Mouse (Mus musculus) CH12.LX (cell line): ENCODE results near the gene Fam186a.

Experiments used
- CTCF ChIP-seq, 2 experiments: IDR thresholded peaks in 1 of 2; conservative IDR thresholded peaks in 1 of 2; 2 replicates each; pipeline ENCODE4 v1.5.1; 2011 to 2012; ENCODE audit warnings: low read depth in 2 of 2, low read length in 2 of 2, improper control_type of control experiment in 1 of 2, inconsistent platforms in 1 of 2, mild to moderate bottlenecking in 1 of 2, moderate library complexity in 1 of 2
- POLR2A ChIP-seq: IDR thresholded peaks from 2 replicates; pipeline ENCODE4 v1.6.1; 2011; ENCODE audit warnings: low read depth, mild to moderate bottlenecking, improper control_type of control experiment, low read length

DNA sequence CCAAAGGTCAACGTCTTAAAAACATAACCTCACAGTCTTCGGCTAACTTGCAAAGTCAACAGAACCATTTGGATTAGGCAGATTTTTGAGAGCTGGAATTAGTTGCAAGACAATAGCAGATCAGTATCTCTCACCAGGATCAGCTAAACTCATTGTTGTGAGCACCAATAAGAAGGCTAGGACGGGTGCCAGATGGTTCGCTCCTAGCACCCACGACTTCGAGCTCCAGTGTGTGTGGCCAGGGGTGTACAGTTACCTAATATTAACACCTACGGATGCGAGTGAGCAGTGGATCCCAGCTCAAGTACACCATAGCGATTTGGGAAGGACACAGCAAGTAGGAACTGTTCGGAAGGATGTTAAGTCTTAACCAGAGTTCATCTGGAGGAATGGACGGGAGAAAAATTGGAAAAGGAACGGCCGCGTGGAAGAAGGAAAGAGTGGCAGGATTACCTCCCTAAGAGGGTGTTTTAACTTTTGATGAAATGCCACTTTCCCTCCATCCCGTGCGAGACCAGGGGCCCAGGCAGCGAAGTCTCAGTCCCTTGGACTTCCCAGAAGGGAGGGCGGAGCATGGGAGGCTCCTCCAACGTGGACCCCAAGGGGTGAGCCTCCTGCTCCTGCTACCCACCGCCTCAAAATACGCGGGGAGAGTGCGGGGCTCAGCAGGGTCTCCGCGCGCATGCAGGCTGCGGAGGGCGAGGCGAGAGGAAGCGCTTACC lies 92.1 kb downstream of the Fam186a start:
- TF ChIP-seq POLR2A (no peak), CTCF (conservative IDR thresholded peaks at IDR 0.05 in 1 of 2, IDR thresholded peaks at IDR 0.05 in 1 of 2; ENCODE audit: low read depth in 2 of 2, low read length in 2 of 2) (no peak)
